Mouse (Mus musculus): ENCODE measurements around the gene Oxt. TPM values are rescaled to one million over a fixed set of nuclear protein-coding genes. Genes with fewer than 3 reads are reported as not detected.

The Oxt gene
- polyA plus RNA-seq, 1 experiment: not detected

DNA sequence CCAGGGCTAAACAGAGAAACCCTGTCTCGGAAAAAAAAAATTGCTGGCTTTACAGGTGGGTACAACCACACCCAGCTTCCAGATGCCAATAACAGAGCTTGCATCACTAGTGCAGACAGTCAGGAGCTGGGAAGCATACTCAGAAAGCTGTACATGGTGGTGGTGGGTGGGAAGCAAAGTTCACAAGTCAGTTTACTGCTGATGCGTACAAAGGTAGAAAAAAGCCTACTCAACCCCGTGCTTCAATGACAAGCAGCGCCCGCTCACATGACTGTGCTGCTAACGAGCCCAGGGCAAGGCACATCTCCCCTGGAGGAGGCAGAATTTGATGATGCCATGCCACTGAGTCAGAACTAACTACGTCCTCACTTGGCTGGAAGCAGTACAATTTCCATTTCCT is 43.0 kb downstream of the Oxt start:
- H3K27me3 ChIP-seq (ENCODE audit: control insufficient read depth): no peaks in the 10 kb centered on the region
- H3K36me3 ChIP-seq (ENCODE audit: control insufficient read depth): peaks cover 74% of the 10 kb centered on the region
- no peak overlapping the region for H3K4me3 ChIP-seq (replicated peaks)
- H3K9me3 ChIP-seq (ENCODE audit: control insufficient read depth, low read length): no peaks in the 10 kb centered on the region
- TF ChIP-seq GATA1 (IDR thresholded peaks at IDR 0.05; ENCODE audit: low read length): no peak
- TF ChIP-seq TAL1 (IDR thresholded peaks at IDR 0.05; ENCODE audit: low read length): no peak
- no peaks in the 10 kb centered on the region for H3K4me1 ChIP-seq (ENCODE audit: control insufficient read depth)

Other genes with a start within 250 kb of the Oxt start
- not detected in 2 replicates for gene Cpxm1, start 178.6 kb upstream of the Oxt start, polyA plus RNA-seq (2012)
- gene Gm28372, start 170.9 kb upstream of the Oxt start, polyA plus RNA-seq (2012): not detected in 2 replicates
- gene 1700020A23Rik, start 170.9 kb upstream of the Oxt start, polyA plus RNA-seq (2012): not detected in 2 replicates
- not detected in 2 replicates for gene Tmem239, start 169.7 kb upstream of the Oxt start, polyA plus RNA-seq (2012)
- gene Vps16, start 151.8 kb upstream of the Oxt start, polyA plus RNA-seq (2012): 1.2 and 1.3 TPM in 2 replicates
- 0.38 and 0.42 TPM in 2 replicates for gene Pced1a, start 151.5 kb upstream of the Oxt start, polyA plus RNA-seq (2012)
- gene Ptpra, start 125.9 kb upstream of the Oxt start, polyA plus RNA-seq (2012): 1.2 and 1.9 TPM in 2 replicates
- gene Mrps26, start 12.4 kb upstream of the Oxt start, polyA plus RNA-seq (2012): 7.2 and 8.8 TPM in 2 replicates
- gene Avp, start 6.4 kb downstream of the Oxt start, polyA plus RNA-seq (2012): not detected in 2 replicates
- 0.02 and 0.03 TPM in 2 replicates for gene Fastkd5, start 53.9 kb downstream of the Oxt start, polyA plus RNA-seq (2012)
- 0.13 and 0.17 TPM in 2 replicates for gene Ubox5, start 53.9 kb downstream of the Oxt start, polyA plus RNA-seq (2012)
- gene Lzts3, start 66.6 kb downstream of the Oxt start, polyA plus RNA-seq (2012): 0.34 and 0.38 TPM in 2 replicates
- 19.7 and 20.4 TPM in 2 replicates for gene Ddrgk1, start 88.5 kb downstream of the Oxt start, polyA plus RNA-seq (2012)
- 0.41 and 1.0 TPM in 2 replicates for gene Itpa, start 91.4 kb downstream of the Oxt start, polyA plus RNA-seq (2012)
- gene Slc4a11, start 121.3 kb downstream of the Oxt start, polyA plus RNA-seq (2012): not detected in 2 replicates